In genomic region chr5:35948225-35948975, GRCm38 (mm10) we compare ENCODE assay signal across 10 mouse cellular contexts. TPM values are rescaled to one million over a fixed set of nuclear protein-coding genes. Genes with fewer than 3 reads are reported as not detected.
DNase-seq lines count a peak whose midpoint lies in the region; ATAC-seq lines count a peak whose summit lies in the region.
"Had no signal": no experiment of that assay in that cellular context is flagged by ENCODE, and none has a peak within 500 bp of the region (broad histone marks: within the 10 kb centered on the region; RNA-seq: fewer than 3 reads in every experiment).

No protein-coding gene starts in this region.

- H3K4me3 ChIP-seq in limb, embryonic 15.5 days = no peak overlapping the region
- H3K4me3 ChIP-seq in limb, embryonic 10.5 days = no peak overlapping the region
- H3K4me3 ChIP-seq in heart, embryonic 16.5 days (ENCODE audit: low read length) = no peak overlapping the region
- H3K4me3 ChIP-seq: myocyte had no signal

- H3K27ac ChIP-seq in limb, embryonic 15.5 days = peak overlapping the region; percentile 27; the same call in 1 of the 2 replicates
- H3K27ac ChIP-seq in limb, embryonic 10.5 days = no peak overlapping the region
- H3K27ac ChIP-seq in heart, embryonic 16.5 days (ENCODE audit: low read length) = peak overlapping the region; percentile 65

- peaks cover 75% of the 10 kb centered on the region for H3K36me3 ChIP-seq in limb, embryonic 15.5 days
- peaks cover 85% of the 10 kb centered on the region for H3K36me3 ChIP-seq in limb, embryonic 10.5 days
- H3K36me3 ChIP-seq in heart, embryonic 16.5 days (ENCODE audit: control insufficient read depth, insufficient read depth) = peaks cover 25% of the 10 kb centered on the region

- H3K4me2 ChIP-seq in limb, embryonic 15.5 days = no peak overlapping the region
- no peak overlapping the region for H3K4me2 ChIP-seq in heart, embryonic 16.5 days (ENCODE audit: low read depth, low read length)

- ATAC-seq in limb, embryonic 15.5 days (ENCODE audit: insufficient number of reproducible peaks, low FRiP score, low TSS enrichment, low read depth) = no peak
- ATAC-seq in heart, embryonic 16.5 days (replicated peaks; ENCODE audit: extremely low read depth, insufficient read depth, low FRiP score) = no peak
- ATAC-seq in inflammation-experienced regulatory T-cells, adult 6 months = no peak

- H3K9me3 ChIP-seq in limb, embryonic 15.5 days = no peaks in the 10 kb centered on the region
- no peaks in the 10 kb centered on the region for H3K9me3 ChIP-seq in limb, embryonic 10.5 days (replicated peaks)
- H3K9me3 ChIP-seq in heart, embryonic 16.5 days (replicated peaks; ENCODE audit: control insufficient read depth, low read length) = no peaks in the 10 kb centered on the region

- DNase-seq in limb, embryonic 10.5 days (ENCODE audit: low spot score) = no peak
- DNase-seq in R1 (ENCODE audit: low read depth, low spot score) = peak; percentile 97
- peak; percentile 70 for DNase-seq in lung, postnatal 10 days
- no peak for DNase-seq in B cell, adult 2 months
- DNase-seq in cerebellum, adult 18-20 months = no peak
- DNase-seq: cerebellum, adult 9-10 months had no signal

- 60% methylated on average over 15 of the region's 15 CpGs for WGBS in limb, embryonic 15.5 days
- 76% methylated on average over 15 of the region's 15 CpGs for WGBS in limb, embryonic 10.5 days
- WGBS in heart, embryonic 16.5 days = 54% methylated on average over 15 of the region's 15 CpGs

- no peaks in the 10 kb centered on the region for H3K27me3 ChIP-seq in limb, embryonic 15.5 days
- H3K27me3 ChIP-seq in limb, embryonic 10.5 days (ENCODE audit: low read depth, poor library complexity, severe bottlenecking) = no peaks in the 10 kb centered on the region
- no peaks in the 10 kb centered on the region for H3K27me3 ChIP-seq in heart, embryonic 16.5 days (ENCODE audit: control insufficient read depth, insufficient read depth, low read length)

- H3K4me1 ChIP-seq in limb, embryonic 15.5 days = peaks cover 11% of the 10 kb centered on the region
- peaks cover 4% of the 10 kb centered on the region; the same call in 1 of the 2 replicates for H3K4me1 ChIP-seq in limb, embryonic 10.5 days
- H3K4me1 ChIP-seq in heart, embryonic 16.5 days (ENCODE audit: control insufficient read depth, insufficient read depth, low read length) = peaks cover 29% of the 10 kb centered on the region

- H3K9ac ChIP-seq in limb, embryonic 15.5 days = no peak overlapping the region
- no peak overlapping the region for H3K9ac ChIP-seq in heart, embryonic 16.5 days (ENCODE audit: low read length)

RNA-seq across cellular contexts. Expression of gene Afap1, which starts 55.3 kb away (rescaled TPM):
- 21.6 and 23.2 TPM in 2 replicates for polyA plus RNA-seq in limb, embryonic 15.5 days (2015; fragmentation: Nextera tagmentation; extraction: Ambion mirVana)
- polyA plus RNA-seq in limb, embryonic 10.5 days (2016; fragmentation: Nextera tagmentation; extraction: Ambion mirVana) = 13.6 and 15.1 TPM in 2 replicates
- 22.6 and 24.5 TPM in 2 replicates for polyA plus RNA-seq in heart, embryonic 16.5 days (2015; fragmentation: Nextera tagmentation; extraction: Ambion mirVana)
- polyA plus RNA-seq in inflammation-experienced regulatory T-cells, adult 6 months (2017; shearing (Covaris generic)) = 1 to 10 TPM; 1.4 to 8.0 (median 7.3) TPM

Comparison
In these comparisons a context has a peak if more than half of its experiments do, and no peak if none do; other contexts are left out.
1. DNase-seq: peak in R1 (single experiment) and lung, postnatal 10 days (single experiment); none in limb, embryonic 10.5 days (single experiment), B cell, adult 2 months (0 of 2) and cerebellum, adult 18-20 months (0 of 2).